Mouse (Mus musculus) intestine, embryonic 15.5 days (tissue): ENCODE data around the gene Ly6g6f. TPM values are rescaled to one million over a fixed set of nuclear protein-coding genes. Genes with fewer than 3 reads are reported as not detected.
"Not testable (repeated sequence)": the region's sequence is repeated elsewhere in the genome, so short reads cannot be mapped to it uniquely, and the experiment has no call there.

Experiments used
- ATAC-seq: fragments of 200-750 bp; cut with Nextera tagmentation; 2 replicates; pipeline ENCODE4 v1.8.0; 2017; ENCODE audit warnings: moderate TSS enrichment, moderate library complexity
- H3K27ac ChIP-seq: fragments of 300-500 bp; sonication (generic); 2 replicates; pipeline ENCODE4 v1.5.1; 2015; ENCODE audit warnings: mild to moderate bottlenecking, inconsistent platforms
- H3K27me3 ChIP-seq: fragments of 300-500 bp; sonication (generic); replicated peaks from 2 replicates; pipeline ENCODE4 v1.6.1; 2015; ENCODE audit warnings: inconsistent platforms
- H3K36me3 ChIP-seq: fragments of 300-500 bp; sonication (generic); 2 replicates; pipeline ENCODE4 v1.6.1; 2015; ENCODE audit warnings: inconsistent platforms
- H3K4me1 ChIP-seq: fragments of 300-500 bp; sonication (generic); replicated peaks from 2 replicates; pipeline ENCODE4 v1.6.1; 2015; ENCODE audit warnings: inconsistent platforms
- H3K4me2 ChIP-seq: fragments of 300-500 bp; sonication (generic); replicated peaks from 2 replicates; pipeline ENCODE4 v1.6.1; 2015; ENCODE audit warnings: mild to moderate bottlenecking, inconsistent platforms
- H3K4me3 ChIP-seq: fragments of 300-500 bp; sonication (generic); replicated peaks from 2 replicates; pipeline ENCODE4 v1.5.1; 2015; ENCODE audit warnings: inconsistent platforms
- H3K9ac ChIP-seq: fragments of 300-500 bp; sonication (generic); 2 replicates; pipeline ENCODE4 v1.6.1; 2015; ENCODE audit warnings: inconsistent platforms
- H3K9me3 ChIP-seq: fragments of 300-500 bp; sonication (generic); 2 replicates; pipeline ENCODE4 v1.6.1; 2016; ENCODE audit warnings: inconsistent platforms
- WGBS: fragments of 180-500 bp; shearing (Covaris S2); methylation state at CpG from one replicate; pipeline ENCODE4 v1.1.7; 2015; 5-methylcytosine and 5-hydroxymethylcytosine counted together
- polyA plus RNA-seq: library from polyadenylated mRNA; unstranded; fragments of >200 nt; fragmentation: Nextera tagmentation; extraction: Ambion mirVana; gene quantifications from 2 replicates; pipeline ENCODE4 v1.2.1, GENCODE M21; 2015

Ly6g6f gene
- polyA plus RNA-seq, 1 experiment from 2014 or later: 0.33 TPM

GRCm38 (mm10) chr17:35046681-35047455 lies 38.5 kb downstream of the Ly6g6f start, which contains the start of gene Msh5:
Gene Msh5, minus strand, starts transcription at chr17:35046745.
- Histone ChIP-seq H3K4me2 (peak within 1 kb of the TSS; percentile 99), H3K36me3 (no peaks in the 10 kb centered on the region), H3K4me3 (peak within 1 kb of the TSS; percentile 58), H3K4me1 (peaks cover 30% of the 10 kb centered on the region), H3K27ac (peak within 1 kb of the TSS; percentile 100), H3K27me3 (no peaks in the 10 kb centered on the region), H3K9ac (peak within 1 kb of the TSS; percentile 91), H3K9me3 (no peaks in the 10 kb centered on the region)
- peak; percentile 92 for ATAC-seq
- WGBS: 2% methylated on average over 33 of the region's 33 CpGs

GRCm38 (mm10) chr17:35045807-35046680 lies 39.4 kb downstream of the Ly6g6f start:
- Histone ChIP-seq H3K4me3 (peak overlapping the region; percentile 58), H3K27ac (peak overlapping the region; percentile 92), H3K9ac (peak overlapping the region; percentile 91), H3K36me3 (no peaks in the 10 kb centered on the region), H3K4me2 (peak overlapping the region; percentile 99), H3K9me3 (no peaks in the 10 kb centered on the region), H3K4me1 (peaks cover 29% of the 10 kb centered on the region), H3K27me3 (no peaks in the 10 kb centered on the region)
- WGBS: 3% methylated on average over 48 of the region's 48 CpGs
- ATAC-seq: no peak

GRCm38 (mm10) chr17:35044904-35045806 lies 40.3 kb downstream of the Ly6g6f start:
- peak overlapping the region; percentile 99 for H3K4me2 ChIP-seq
- no peak for ATAC-seq
- 68% methylated on average over 7 of the region's 7 CpGs for WGBS
- peak overlapping the region; percentile 58 for H3K4me3 ChIP-seq
- H3K9ac ChIP-seq: no peak overlapping the region
- H3K4me1 ChIP-seq: peaks cover 29% of the 10 kb centered on the region
- H3K36me3 ChIP-seq: no peaks in the 10 kb centered on the region
- H3K27me3 ChIP-seq: no peaks in the 10 kb centered on the region
- H3K27ac ChIP-seq: peak overlapping the region; percentile 92; the same call in 1 of the 2 replicates
- H3K9me3 ChIP-seq: no peaks in the 10 kb centered on the region

GRCm38 (mm10) chr17:35043794-35044193 lies 41.6 kb downstream of the Ly6g6f start:
- H3K4me1 ChIP-seq: peaks cover 22% of the 10 kb centered on the region
- H3K27ac ChIP-seq: 0 out of 2 replicates have a peak overlapping the region, but pooled peaks have one; percentile 11
- ATAC-seq: no peak
- WGBS: 80% methylated on average over 4 of the region's 4 CpGs
- no peaks in the 10 kb centered on the region for H3K36me3 ChIP-seq
- no peak overlapping the region for H3K9ac ChIP-seq
- H3K27me3 ChIP-seq: no peaks in the 10 kb centered on the region
- H3K4me3 ChIP-seq: no peak overlapping the region
- no peaks in the 10 kb centered on the region for H3K9me3 ChIP-seq
- no peak overlapping the region for H3K4me2 ChIP-seq

GRCm38 (mm10) chr17:35039121-35039873 lies 46.1 kb downstream of the Ly6g6f start:
- no peak for ATAC-seq
- 84% methylated on average over 11 of the region's 11 CpGs for WGBS
- H3K9me3 ChIP-seq: no peaks in the 10 kb centered on the region

GRCm38 (mm10) chr17:35034896-35035295 lies 50.5 kb downstream of the Ly6g6f start:
- Histone ChIP-seq H3K4me3 (no peak overlapping the region), H3K4me2 (no peak overlapping the region), H3K4me1 (peaks cover 5% of the 10 kb centered on the region; the same call in 1 of the 2 replicates), H3K27ac (no peak overlapping the region), H3K9ac (no peak overlapping the region), H3K9me3 (no peaks in the 10 kb centered on the region), H3K36me3 (no peaks in the 10 kb centered on the region), H3K27me3 (no peaks in the 10 kb centered on the region)
- no peak for ATAC-seq
- 52% methylated on average over 6 of the region's 6 CpGs for WGBS

More at GRCm38 (mm10) chr17:35039121-35039873, 46.1 kb downstream of the Ly6g6f start:
- Histone ChIP-seq H3K4me1 (0 out of 2 replicates have a peak, but pooled peaks cover 4% of the 10 kb centered on the region), H3K9ac (no peak overlapping the region), H3K27ac (no peak overlapping the region), H3K4me3 (no peak overlapping the region), H3K4me2 (no peak overlapping the region), H3K36me3 (no peaks in the 10 kb centered on the region), H3K27me3 (no peaks in the 10 kb centered on the region)

GRCm38 (mm10) chr17:35033703-35034102 lies 51.7 kb downstream of the Ly6g6f start:
- H3K4me1 ChIP-seq: peaks cover 13% of the 10 kb centered on the region; the same call in 1 of the 2 replicates
- H3K27ac ChIP-seq, H3K4me3 ChIP-seq, H3K9ac ChIP-seq, ATAC-seq, H3K27me3 ChIP-seq, H3K4me2 ChIP-seq, H3K36me3 ChIP-seq, H3K9me3 ChIP-seq: not testable (repeated sequence)
- 62% methylated on average over 1 of the region's 1 CpGs for WGBS

- no peak for ATAC-seq
These were observed 53.0 kb downstream of the Ly6g6f start for GRCm38 (mm10) chr17:35032323-35032870.

GRCm38 (mm10) chr17:35031880-35032279 lies 53.5 kb downstream of the Ly6g6f start:
- no peak for ATAC-seq

More at GRCm38 (mm10) chr17:35032323-35032870, 53.0 kb downstream of the Ly6g6f start:
- H3K27ac ChIP-seq: no peak overlapping the region
- H3K9me3 ChIP-seq: no peaks in the 10 kb centered on the region
- no peaks in the 10 kb centered on the region for H3K27me3 ChIP-seq
- peaks cover 20% of the 10 kb centered on the region for H3K4me1 ChIP-seq
- no peaks in the 10 kb centered on the region for H3K36me3 ChIP-seq
- no peak overlapping the region for H3K9ac ChIP-seq
- no peak overlapping the region for H3K4me2 ChIP-seq
- no peak overlapping the region for H3K4me3 ChIP-seq
- 67% methylated on average over 8 of the region's 8 CpGs for WGBS

GRCm38 (mm10) chr17:35031272-35031671 lies 54.1 kb downstream of the Ly6g6f start:
- Histone ChIP-seq H3K4me2 (no peak overlapping the region), H3K27ac (no peak overlapping the region), H3K36me3 (no peaks in the 10 kb centered on the region), H3K9ac (no peak overlapping the region), H3K27me3 (no peaks in the 10 kb centered on the region), H3K4me3 (no peak overlapping the region), H3K9me3 (no peaks in the 10 kb centered on the region), H3K4me1 (peaks cover 24% of the 10 kb centered on the region)
- no peak for ATAC-seq
- WGBS: 92% methylated on average over 11 of the region's 11 CpGs

More at GRCm38 (mm10) chr17:35031880-35032279, 53.5 kb downstream of the Ly6g6f start:
- H3K4me2 ChIP-seq: no peak overlapping the region
- H3K27me3 ChIP-seq: no peaks in the 10 kb centered on the region
- WGBS: 84% methylated on average over 7 of the region's 7 CpGs
- peaks cover 20% of the 10 kb centered on the region for H3K4me1 ChIP-seq
- H3K4me3 ChIP-seq: no peak overlapping the region
- H3K9ac ChIP-seq: no peak overlapping the region
- H3K36me3 ChIP-seq: no peaks in the 10 kb centered on the region
- H3K9me3 ChIP-seq: no peaks in the 10 kb centered on the region
- H3K27ac ChIP-seq: no peak overlapping the region
